Mouse (Mus musculus) heart, adult 2 months (tissue): ENCODE results near the gene Rbfox3.

Experiments
- CTCF ChIP-seq: fragments of 200-600 bp; IDR thresholded peaks from 2 replicates; pipeline ENCODE4 v1.8.1; 2022; ENCODE audit warnings: antibody characterized with exemption, mild to moderate bottlenecking, moderate library complexity
- EP300 ChIP-seq: fragments of 200-500 bp; IDR thresholded peaks from 2 replicates; pipeline ENCODE4 v1.6.1; 2011; ENCODE audit warnings: low read depth, low read length, control low read depth; ENCODE audit not compliant: insufficient read depth
- POLR2A ChIP-seq: fragments of 200-500 bp; IDR thresholded peaks from 2 replicates; pipeline ENCODE4 v1.6.1; 2011; ENCODE audit warnings: mild to moderate bottlenecking, low read depth, low read length, control low read depth; ENCODE audit not compliant: insufficient read depth

- TF ChIP-seq EP300 (no peak), CTCF (peak; percentile 56), POLR2A (no peak)
Measured at GRCm38 (mm10) chr11:118520251-118520650, 391.1 kb downstream of the Rbfox3 start.
